Mouse (Mus musculus): Measurements from ENCODE around the gene Olfr1261. TPM values are rescaled to one million over a fixed set of nuclear protein-coding genes. Genes with fewer than 3 reads are reported as not detected.

The Olfr1261 gene
- not detected in 2 replicates for polyA plus RNA-seq (2012; ENCODE audit: low replicate concordance)

GRCm38 (mm10) chr2:89990921-89991320 lies at the start of gene Olfr1261:
Gene Olfr1261 (plus strand): TSS chr2:89991221.

GRCm38 (mm10) chr2:89948564-89948963 lies 42.5 kb upstream of the Olfr1261 start, which contains the start of gene Olfr1259:
Gene Olfr1259 (minus strand): TSS chr2:89948664.

GRCm38 (mm10) chr2:89974184-89974583 lies 16.8 kb upstream of the Olfr1261 start, which contains the start of gene Olfr1260:
Gene Olfr1260 (plus strand): TSS chr2:89974340.

GRCm38 (mm10) chr2:89999845-90000244 lies 8.8 kb downstream of the Olfr1261 start, which contains the start of gene Olfr1262:
Gene Olfr1262 (plus strand): TSS chr2:90000145.

GRCm38 (mm10) chr2:90011831-90012230 lies 20.8 kb downstream of the Olfr1261 start, which contains the start of gene Olfr1263:
Gene Olfr1263 (plus strand): TSS chr2:90012131.

GRCm38 (mm10) chr2:90025477-90025876 lies 34.5 kb downstream of the Olfr1261 start, which contains the start of gene Olfr1264:
Gene Olfr1264 (minus strand): TSS chr2:90025577.

GRCm38 (mm10) chr2:90035037-90035436 lies 44.0 kb downstream of the Olfr1261 start, which contains the start of gene Olfr1265:
Gene Olfr1265 (plus strand): TSS chr2:90035337.

Other genes starting within 250 kb of the Olfr1261 start
- 0.05 TPM in 1 of 2 replicates, not detected in the other for gene Olfr1253, start 234.1 kb upstream of the Olfr1261 start, polyA plus RNA-seq (2012; ENCODE audit: low replicate concordance)
- not detected in 2 replicates for gene Olfr1254, start 197.6 kb upstream of the Olfr1261 start, polyA plus RNA-seq (2012; ENCODE audit: low replicate concordance)
- not detected in 2 replicates for gene Olfr1255, start 179.2 kb upstream of the Olfr1261 start, polyA plus RNA-seq (2012; ENCODE audit: low replicate concordance)
- not detected in 2 replicates for gene Olfr1256, start 149.7 kb upstream of the Olfr1261 start, polyA plus RNA-seq (2012; ENCODE audit: low replicate concordance)
- not detected in 2 replicates for gene Olfr48, start 143.0 kb upstream of the Olfr1261 start, polyA plus RNA-seq (2012; ENCODE audit: low replicate concordance)
- not detected in 2 replicates for gene Olfr1257, start 112.8 kb upstream of the Olfr1261 start, polyA plus RNA-seq (2012; ENCODE audit: low replicate concordance)
- gene Olfr1258, start 63.9 kb upstream of the Olfr1261 start, polyA plus RNA-seq (2012; ENCODE audit: low replicate concordance) = not detected in 2 replicates
- gene Olfr1259, start 42.6 kb upstream of the Olfr1261 start, polyA plus RNA-seq (2012; ENCODE audit: low replicate concordance) = not detected in 2 replicates
- not detected in 2 replicates for gene Olfr1260, start 16.9 kb upstream of the Olfr1261 start, polyA plus RNA-seq (2012; ENCODE audit: low replicate concordance)
- not detected in 2 replicates for gene Olfr1262, start 8.9 kb downstream of the Olfr1261 start, polyA plus RNA-seq (2012; ENCODE audit: low replicate concordance)
- not detected in 2 replicates for gene Olfr1263, start 20.9 kb downstream of the Olfr1261 start, polyA plus RNA-seq (2012; ENCODE audit: low replicate concordance)
- gene Olfr1264, start 34.4 kb downstream of the Olfr1261 start, polyA plus RNA-seq (2012; ENCODE audit: low replicate concordance) = not detected in 2 replicates
- gene Olfr1265, start 44.1 kb downstream of the Olfr1261 start, polyA plus RNA-seq (2012; ENCODE audit: low replicate concordance) = not detected in 2 replicates
- gene Olfr140, start 72.4 kb downstream of the Olfr1261 start, polyA plus RNA-seq (2012; ENCODE audit: low replicate concordance) = not detected in 2 replicates
- gene Olfr1269, start 130.2 kb downstream of the Olfr1261 start, polyA plus RNA-seq (2012; ENCODE audit: low replicate concordance) = not detected in 2 replicates
- gene Olfr32, start 151.1 kb downstream of the Olfr1261 start, polyA plus RNA-seq (2012; ENCODE audit: low replicate concordance) = not detected in 2 replicates
- not detected in 2 replicates for gene Olfr1270, start 161.9 kb downstream of the Olfr1261 start, polyA plus RNA-seq (2012; ENCODE audit: low replicate concordance)
- gene Olfr1506, start 233.3 kb downstream of the Olfr1261 start, polyA plus RNA-seq (2012; ENCODE audit: low replicate concordance) = not detected in 2 replicates

All from leukemia stem cell, adult 10-12 weeks (primary cell).